Mouse (Mus musculus) forebrain, embryonic 10.5 days (tissue): ENCODE results near the gene Thegl. TPM values are rescaled to one million over a fixed set of nuclear protein-coding genes. Genes with fewer than 3 reads are reported as not detected.

Source experiments
- DNase-seq: peaks from one replicate; pipeline ENCODE4 v3.0.0-alpha.2; 2017; ENCODE audit warnings: low spot score; ENCODE audit errors: extremely low spot score
- H3K27ac ChIP-seq: fragments of 300-500 bp; sonication (generic); 2 replicates; pipeline ENCODE4 v1.5.1; 2016; ENCODE audit warnings: mild to moderate bottlenecking
- H3K27me3 ChIP-seq: fragments of 300-500 bp; sonication (generic); 2 replicates; pipeline ENCODE4 v1.6.1; 2016; ENCODE audit warnings: mild to moderate bottlenecking; ENCODE audit not compliant: poor library complexity, severe bottlenecking
- H3K36me3 ChIP-seq: fragments of 300-500 bp; sonication (generic); replicated peaks from 2 replicates; pipeline ENCODE4 v1.6.1; 2016; ENCODE audit warnings: mild to moderate bottlenecking, moderate library complexity
- H3K4me1 ChIP-seq: fragments of 300-500 bp; sonication (generic); 2 replicates; pipeline ENCODE4 v1.6.1; 2016
- H3K4me3 ChIP-seq: fragments of 300-500 bp; sonication (generic); 2 replicates; pipeline ENCODE4 v1.5.1; 2016; ENCODE audit warnings: mild to moderate bottlenecking, moderate library complexity
- H3K9me3 ChIP-seq: fragments of 300-500 bp; sonication (generic); 2 replicates; pipeline ENCODE4 v1.6.1; 2016; ENCODE audit warnings: mild to moderate bottlenecking, moderate library complexity
- WGBS: fragments of 180-500 bp; shearing (Covaris S2); methylation state at CpG from one replicate; pipeline ENCODE4 v1.1.7; 2016; 5-methylcytosine and 5-hydroxymethylcytosine counted together
- polyA plus RNA-seq: library from polyadenylated mRNA; unstranded; fragments of >200 nt; fragmentation: Nextera tagmentation; extraction: Ambion mirVana; gene quantifications from 2 replicates; pipeline ENCODE4 v1.2.1, GENCODE M21; 2016

The Thegl gene
- polyA plus RNA-seq, 1 experiment from 2014 or later = 0.26 TPM

DNA sequence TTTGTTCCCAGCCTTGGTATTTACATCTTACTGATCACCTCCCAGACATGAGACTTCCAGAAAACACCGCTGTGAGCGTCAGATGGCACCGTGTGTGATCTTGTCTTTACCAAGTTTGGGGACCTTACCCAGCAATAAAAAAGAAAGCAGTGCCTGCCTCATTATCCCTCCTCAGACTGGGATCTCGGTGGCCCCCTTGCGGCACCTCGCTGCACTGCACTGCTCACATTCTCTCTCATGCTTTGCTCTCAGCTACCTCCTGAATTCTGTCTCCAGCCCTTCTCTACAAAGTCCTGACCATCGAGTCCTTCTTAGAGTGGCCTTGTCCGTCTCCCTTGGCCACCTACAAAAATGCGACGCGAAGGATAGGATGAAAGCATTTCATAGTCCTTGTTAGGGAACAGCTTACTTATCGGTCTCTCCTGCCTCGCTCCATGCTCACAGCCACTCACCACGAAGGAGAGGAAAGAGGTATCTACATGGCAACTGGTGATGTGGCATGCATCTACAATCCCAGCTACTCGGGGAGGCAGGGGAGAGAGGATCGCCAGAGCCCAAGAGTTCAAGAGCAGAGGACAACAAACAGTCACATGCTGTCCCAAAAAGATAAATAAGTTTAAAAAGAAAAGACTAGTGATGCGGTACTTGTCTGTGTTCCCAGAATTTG is 45.7 kb downstream of the Thegl start:
- WGBS = 38% methylated on average over 17 of the region's 17 CpGs
- Histone ChIP-seq H3K27ac (no peak overlapping the region), H3K36me3 (no peaks in the 10 kb centered on the region), H3K27me3 (peaks cover 31% of the 10 kb centered on the region), H3K4me3 (no peak overlapping the region), H3K9me3 (no peaks in the 10 kb centered on the region), H3K4me1 (peaks cover 40% of the 10 kb centered on the region)
- peak; percentile 72 for DNase-seq

DNA sequence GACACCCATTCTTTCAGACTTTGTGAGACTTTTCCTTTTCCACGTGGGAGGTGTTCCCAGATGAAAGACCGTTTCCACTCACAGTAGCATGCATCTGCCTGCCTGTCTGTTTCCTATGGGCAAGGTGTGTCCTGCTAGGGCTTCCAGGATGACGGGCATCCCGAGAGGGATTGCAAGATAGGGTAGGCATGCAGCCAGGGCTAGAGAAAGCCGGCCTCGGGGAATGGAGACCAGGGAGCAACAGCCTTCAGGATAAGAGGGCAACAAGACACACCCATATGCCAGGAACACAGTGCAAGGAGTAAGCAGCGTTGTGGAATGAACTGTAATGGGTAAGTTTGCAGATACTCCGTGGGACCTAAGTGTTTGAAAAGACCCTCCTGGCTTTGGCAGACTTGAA is 51.5 kb downstream of the Thegl start:
- H3K36me3 ChIP-seq = no peaks in the 10 kb centered on the region
- no peaks in the 10 kb centered on the region for H3K4me1 ChIP-seq
- H3K27ac ChIP-seq = no peak overlapping the region
- H3K9me3 ChIP-seq = no peaks in the 10 kb centered on the region
- DNase-seq = no peak
- WGBS = 87% methylated on average over 8 of the region's 8 CpGs
- no peak overlapping the region for H3K4me3 ChIP-seq
- H3K27me3 ChIP-seq = no peaks in the 10 kb centered on the region

DNA sequence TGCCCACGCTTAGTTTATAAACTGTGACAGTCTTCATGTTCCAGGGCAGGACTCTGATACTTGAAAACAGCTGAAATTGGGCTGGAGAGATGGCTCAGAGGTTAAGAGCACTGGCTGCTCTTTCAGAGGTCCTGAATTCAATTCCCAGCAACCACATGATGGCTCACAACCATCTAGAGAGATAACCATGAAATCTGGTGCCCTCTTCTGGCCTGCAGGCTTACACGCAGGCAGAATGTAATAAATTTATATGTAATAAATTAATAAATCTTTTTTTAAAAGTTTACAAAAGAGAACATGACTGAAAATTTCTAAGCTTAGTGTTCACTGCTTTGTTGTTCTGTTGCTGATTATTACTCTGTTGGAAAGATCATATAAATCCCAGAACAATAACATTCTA is 55.2 kb downstream of the Thegl start:
- H3K36me3 ChIP-seq = no peaks in the 10 kb centered on the region
- H3K4me3 ChIP-seq = no peak overlapping the region
- 90% methylated on average over 2 of the region's 2 CpGs for WGBS
- H3K4me1 ChIP-seq = no peaks in the 10 kb centered on the region
- 0 out of 2 replicates have a peak, but pooled peaks cover 4% of the 10 kb centered on the region for H3K27me3 ChIP-seq
- H3K27ac ChIP-seq = no peak overlapping the region
- no peaks in the 10 kb centered on the region for H3K9me3 ChIP-seq
- DNase-seq = no peak

DNA sequence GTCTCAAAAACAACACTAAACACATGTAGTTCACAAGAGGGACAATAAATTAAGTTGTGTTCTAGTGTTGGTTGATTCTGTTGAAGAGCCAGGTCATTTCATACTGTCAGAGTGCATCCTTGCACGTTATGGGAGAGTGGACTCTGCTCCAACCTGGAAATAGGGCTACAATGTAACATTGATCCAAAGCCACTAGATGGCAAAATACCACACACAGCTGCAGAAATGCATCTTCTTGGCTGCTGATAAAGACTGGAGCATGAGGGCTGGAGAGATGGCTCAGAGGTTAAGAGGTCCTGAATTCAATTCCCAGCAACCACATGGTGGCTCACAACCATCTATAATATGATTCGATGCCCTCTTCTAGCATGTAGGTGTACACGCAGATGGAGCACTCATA is 55.8 kb downstream of the Thegl start:
- 81% methylated on average over 3 of the region's 3 CpGs for WGBS
- no peak overlapping the region for H3K4me3 ChIP-seq
- 0 out of 2 replicates have a peak, but pooled peaks cover 4% of the 10 kb centered on the region for H3K27me3 ChIP-seq
- H3K9me3 ChIP-seq = peaks cover under 1% of the 10 kb centered on the region; the same call in 1 of the 2 replicates
- no peaks in the 10 kb centered on the region for H3K4me1 ChIP-seq
- no peak for DNase-seq
- no peaks in the 10 kb centered on the region for H3K36me3 ChIP-seq
- H3K27ac ChIP-seq = no peak overlapping the region

DNA sequence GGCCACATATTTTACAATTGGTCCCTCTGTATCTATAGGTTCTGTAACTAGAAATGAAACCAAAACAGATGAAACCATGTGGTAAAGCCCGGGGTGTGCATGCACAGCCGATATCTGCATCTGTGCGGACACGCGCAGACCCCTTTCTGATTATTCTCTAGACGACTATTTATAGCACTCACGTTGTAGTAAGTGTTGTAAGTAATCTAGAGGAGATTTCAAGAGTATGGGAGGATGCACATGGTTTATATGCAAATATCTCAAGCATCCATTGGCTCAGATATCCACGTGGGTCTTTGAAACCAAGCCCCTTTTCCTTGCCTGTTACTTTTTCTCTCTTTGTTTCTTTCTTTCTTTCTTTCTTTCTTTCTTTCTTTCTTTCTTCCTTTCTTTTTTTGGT is 58.0 kb downstream of the Thegl start:
- Histone ChIP-seq H3K9me3 (peaks cover 12% of the 10 kb centered on the region; the same call in 1 of the 2 replicates), H3K36me3 (no peaks in the 10 kb centered on the region), H3K4me3 (no peak overlapping the region), H3K27me3 (0 out of 2 replicates have a peak, but pooled peaks cover 4% of the 10 kb centered on the region), H3K27ac (no peak overlapping the region), H3K4me1 (no peaks in the 10 kb centered on the region)
- 95% methylated on average over 8 of the region's 8 CpGs for WGBS
- DNase-seq = no peak

DNA sequence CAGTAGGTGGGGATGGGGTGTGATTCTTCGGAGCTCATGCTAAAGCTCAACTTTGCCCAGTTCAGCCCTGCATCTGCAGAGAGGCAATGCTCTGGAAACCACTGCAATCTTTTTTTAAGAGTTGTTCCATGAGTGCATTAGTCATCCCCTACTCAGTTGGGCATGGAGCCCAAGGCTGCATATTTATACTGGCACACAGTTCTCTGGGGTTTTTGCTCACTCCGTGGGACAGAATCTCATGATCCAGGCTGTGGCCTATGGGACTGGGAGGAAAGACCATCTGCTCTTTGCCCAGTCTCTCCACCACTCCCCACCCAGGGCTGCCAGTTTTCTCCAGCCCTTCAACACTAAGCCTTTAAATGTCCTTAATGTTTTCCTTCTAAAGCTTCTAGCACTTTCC is 59.1 kb downstream of the Thegl start:
- H3K4me1 ChIP-seq = no peaks in the 10 kb centered on the region
- DNase-seq = no peak
- no peak overlapping the region for H3K27ac ChIP-seq
- H3K36me3 ChIP-seq = no peaks in the 10 kb centered on the region
- 91% methylated on average over 2 of the region's 2 CpGs for WGBS
- H3K9me3 ChIP-seq = peaks cover 12% of the 10 kb centered on the region; the same call in 1 of the 2 replicates
- 0 out of 2 replicates have a peak, but pooled peaks cover 4% of the 10 kb centered on the region for H3K27me3 ChIP-seq
- no peak overlapping the region for H3K4me3 ChIP-seq

DNA sequence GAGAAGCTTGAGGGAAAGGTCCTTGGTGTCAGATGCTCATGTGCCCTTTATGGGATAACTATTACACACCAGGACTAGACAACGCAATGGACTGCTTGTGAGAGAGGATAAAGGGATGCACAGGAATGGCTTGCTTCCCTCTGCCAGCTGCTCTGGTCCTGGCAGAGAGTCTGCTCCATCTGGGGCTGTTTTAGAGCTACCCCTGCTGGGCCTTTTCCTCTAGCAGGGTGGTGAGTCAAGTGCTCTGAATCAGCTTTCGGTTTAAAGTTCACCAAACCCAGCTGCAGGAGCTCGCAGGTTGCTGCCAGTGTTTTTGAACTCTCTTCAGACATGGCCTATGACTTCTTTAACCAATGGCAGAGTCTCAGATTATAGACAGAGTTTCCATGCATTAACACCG is 60.1 kb downstream of the Thegl start:
- H3K27ac ChIP-seq = no peak overlapping the region
- WGBS = 90% methylated on average over 4 of the region's 4 CpGs
- no peak overlapping the region for H3K4me3 ChIP-seq
- H3K36me3 ChIP-seq = no peaks in the 10 kb centered on the region
- DNase-seq = no peak
- peaks cover 12% of the 10 kb centered on the region; the same call in 1 of the 2 replicates for H3K9me3 ChIP-seq
- no peaks in the 10 kb centered on the region for H3K4me1 ChIP-seq
- 0 out of 2 replicates have a peak, but pooled peaks cover 4% of the 10 kb centered on the region for H3K27me3 ChIP-seq

DNA sequence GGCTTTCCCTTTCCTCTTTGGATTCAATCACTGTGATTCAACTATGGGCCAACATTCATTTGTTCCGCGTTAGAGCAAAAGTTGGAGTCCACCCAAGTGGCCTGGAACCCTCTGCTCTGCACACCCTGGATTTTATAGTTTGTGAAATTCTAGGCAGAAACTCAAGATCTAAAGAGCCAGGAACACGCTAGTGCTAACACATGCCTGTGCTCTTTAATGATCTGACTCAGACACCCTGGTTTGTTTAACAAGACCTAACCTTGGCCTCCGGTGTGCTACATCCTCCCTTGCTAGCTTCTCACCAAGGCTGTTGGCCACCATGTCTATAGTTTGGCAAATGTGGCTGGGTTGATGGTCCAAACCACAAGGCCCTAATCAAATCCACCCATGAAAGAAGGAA is 64.9 kb downstream of the Thegl start:
- Histone ChIP-seq H3K36me3 (no peaks in the 10 kb centered on the region), H3K4me1 (no peaks in the 10 kb centered on the region), H3K27me3 (no peaks in the 10 kb centered on the region), H3K27ac (no peak overlapping the region), H3K9me3 (peaks cover 12% of the 10 kb centered on the region; the same call in 1 of the 2 replicates), H3K4me3 (no peak overlapping the region)
- WGBS = 95% methylated on average over 4 of the region's 4 CpGs
- DNase-seq = no peak

DNA sequence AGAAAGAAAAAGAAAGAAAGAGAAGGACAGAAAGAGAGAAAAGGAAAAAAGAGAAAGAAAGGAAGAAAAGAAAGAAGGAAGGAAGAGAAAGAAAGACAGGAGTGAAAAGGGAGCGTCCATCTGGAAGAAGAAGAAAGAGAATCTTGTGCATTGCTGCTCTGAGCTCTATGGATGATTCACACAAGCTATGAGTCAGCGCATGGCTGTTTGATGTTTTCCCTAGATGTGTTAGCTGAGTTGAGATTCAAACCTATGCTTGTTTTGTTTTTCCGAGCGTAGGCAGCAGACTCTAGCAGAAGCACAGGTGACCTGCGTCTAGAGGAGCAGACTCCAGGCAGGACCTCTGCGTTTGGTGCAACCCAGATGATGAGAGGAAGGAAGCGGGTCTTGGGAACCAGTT is 66.9 kb downstream of the Thegl start:
- no peak for DNase-seq
- no peaks in the 10 kb centered on the region for H3K4me1 ChIP-seq
- H3K27ac ChIP-seq = no peak overlapping the region
- peaks cover 4% of the 10 kb centered on the region for H3K27me3 ChIP-seq
- WGBS = 88% methylated on average over 7 of the region's 7 CpGs
- H3K9me3 ChIP-seq = peaks cover 5% of the 10 kb centered on the region; the same call in 1 of the 2 replicates
- H3K36me3 ChIP-seq = peaks cover 7% of the 10 kb centered on the region; the same call in 1 of the 2 replicates
- no peak overlapping the region for H3K4me3 ChIP-seq

DNA sequence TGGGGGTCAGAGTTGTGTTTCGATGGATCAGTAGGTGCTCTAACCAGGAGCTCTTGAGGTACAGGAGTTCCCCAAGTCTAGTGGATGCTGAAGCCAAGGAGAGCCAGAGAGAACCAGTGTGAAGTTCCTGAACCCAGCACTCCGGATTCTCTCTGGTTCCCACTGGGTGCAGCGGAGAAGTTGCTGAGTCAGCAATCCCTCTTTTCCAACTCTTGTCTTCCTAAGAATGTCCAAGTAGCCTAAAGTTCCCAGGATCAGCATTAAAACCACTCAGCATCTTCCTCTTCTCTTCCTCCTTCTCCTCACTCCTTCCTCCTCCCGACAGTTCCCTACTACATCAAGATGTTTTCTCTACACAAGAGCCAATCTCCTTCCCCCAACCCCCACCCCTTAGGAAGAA is 68.6 kb downstream of the Thegl start:
- H3K27me3 ChIP-seq = peaks cover 20% of the 10 kb centered on the region
- no peak overlapping the region for H3K27ac ChIP-seq
- peaks cover 8% of the 10 kb centered on the region for H3K4me1 ChIP-seq
- H3K36me3 ChIP-seq = peaks cover 7% of the 10 kb centered on the region; the same call in 1 of the 2 replicates
- H3K4me3 ChIP-seq = no peak overlapping the region
- H3K9me3 ChIP-seq = no peaks in the 10 kb centered on the region
- DNase-seq = no peak
- 93% methylated on average over 4 of the region's 4 CpGs for WGBS

DNA sequence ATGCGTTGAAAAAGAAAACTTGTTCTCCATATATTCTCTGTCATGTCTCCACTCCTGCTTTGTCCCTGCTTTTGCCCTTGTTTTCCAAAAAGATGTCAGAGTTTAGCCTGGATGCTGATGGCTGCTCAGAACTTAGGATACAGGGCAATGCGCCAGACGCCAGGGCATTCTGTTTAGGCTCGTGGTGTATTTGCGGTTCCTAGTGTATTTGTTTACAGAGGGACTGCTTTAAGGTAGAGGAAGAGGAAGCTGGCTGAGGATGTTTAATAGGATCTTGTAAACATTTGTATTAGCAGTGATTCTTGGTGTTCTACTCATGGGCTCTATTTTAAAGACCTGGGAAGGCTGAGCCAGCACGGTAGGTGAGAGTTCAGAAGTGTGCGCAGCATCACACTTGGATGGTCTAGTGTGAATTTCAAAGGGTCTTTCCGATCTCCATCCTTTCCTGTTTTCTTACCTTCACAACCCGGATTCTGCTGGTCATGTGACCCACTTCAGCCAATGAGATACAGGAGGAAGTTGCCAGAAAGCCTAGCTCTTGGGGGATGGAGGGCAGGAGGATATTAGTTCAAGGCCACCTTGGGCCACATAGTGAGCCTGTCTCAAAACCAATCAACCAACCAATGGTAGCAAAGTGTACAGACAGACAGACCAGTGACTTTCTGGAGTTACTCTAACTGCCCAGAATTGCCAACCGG is 70.1 kb downstream of the Thegl start:
- Histone ChIP-seq H3K4me1 (peaks cover 23% of the 10 kb centered on the region), H3K4me3 (no peak overlapping the region), H3K9me3 (no peaks in the 10 kb centered on the region), H3K27me3 (peaks cover 20% of the 10 kb centered on the region), H3K36me3 (peaks cover 7% of the 10 kb centered on the region; the same call in 1 of the 2 replicates), H3K27ac (no peak overlapping the region)
- 94% methylated on average over 10 of the region's 10 CpGs for WGBS
- no peak for DNase-seq

DNA sequence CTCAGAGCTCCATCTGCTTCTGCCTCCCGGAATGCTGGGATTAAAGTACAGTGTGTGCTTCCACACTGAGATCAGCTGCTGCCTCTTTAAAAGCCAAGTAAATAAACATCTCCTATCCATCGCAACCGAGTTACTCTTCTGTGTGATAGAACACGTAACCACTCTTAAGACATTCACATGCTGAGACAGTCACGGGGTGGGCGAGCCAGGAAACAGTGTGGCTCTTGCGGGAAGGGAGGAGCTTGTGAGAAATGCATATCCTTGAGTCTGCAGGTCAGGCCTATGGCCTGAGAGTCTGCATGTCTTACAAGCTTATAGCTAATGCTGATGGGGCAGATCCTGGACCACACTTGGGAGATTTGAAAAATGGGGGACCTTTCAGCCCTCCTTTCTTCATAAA is 70.7 kb downstream of the Thegl start:
- Histone ChIP-seq H3K4me1 (peaks cover 29% of the 10 kb centered on the region), H3K9me3 (no peaks in the 10 kb centered on the region), H3K27me3 (peaks cover 23% of the 10 kb centered on the region), H3K4me3 (no peak overlapping the region), H3K36me3 (peaks cover 7% of the 10 kb centered on the region; the same call in 1 of the 2 replicates), H3K27ac (no peak overlapping the region)
- DNase-seq = no peak
- WGBS = 94% methylated on average over 7 of the region's 7 CpGs

DNA sequence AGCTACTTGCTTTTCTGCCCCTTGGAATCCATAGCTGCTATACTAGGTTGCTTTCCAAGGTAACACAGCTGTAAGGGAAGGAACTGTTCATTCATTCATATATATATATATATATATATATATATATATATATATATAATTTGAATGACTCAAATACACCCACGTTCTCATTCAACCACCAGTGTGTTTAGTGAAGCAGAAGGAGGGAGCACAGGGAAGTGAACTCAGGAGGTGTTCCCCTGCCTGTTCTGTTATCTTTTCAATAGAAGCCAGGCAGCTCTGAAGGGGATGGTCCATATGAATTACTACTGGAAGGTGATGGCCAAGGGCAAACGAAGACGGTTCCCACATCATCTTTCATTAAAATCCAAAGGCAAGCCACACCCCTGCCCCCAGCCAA is 71.3 kb downstream of the Thegl start:
- H3K36me3 ChIP-seq = peaks cover 7% of the 10 kb centered on the region; the same call in 1 of the 2 replicates
- H3K9me3 ChIP-seq = no peaks in the 10 kb centered on the region
- H3K4me3 ChIP-seq = no peak overlapping the region
- WGBS = 95% methylated on average over 3 of the region's 3 CpGs
- no peak overlapping the region for H3K27ac ChIP-seq
- DNase-seq = no peak
- H3K4me1 ChIP-seq = peaks cover 34% of the 10 kb centered on the region
- peaks cover 29% of the 10 kb centered on the region for H3K27me3 ChIP-seq
